Mouse (Mus musculus) MN1 (cell line): ENCODE measurements at regions not wholly inside any gene's neighbourhood (a gene's known extent, or its start where the extent isn't known, plus 50 kb on each side); places are given as distances from the start of the nearest gene placed in this dataset.

Source experiments
- DNase-seq: peaks from one replicate; pipeline ENCODE4 v3.0.0-alpha.2; 2016; ENCODE audit warnings: low spot score

- no peak for DNase-seq
Observed at GRCm38 (mm10) chr3:144078198-144078935, 126.7 kb downstream of the Lmo4 start.

- DNase-seq, result no peak
Observed at GRCm38 (mm10) chr3:144069979-144070540, 135.0 kb downstream of the Lmo4 start.

- no peak for DNase-seq
Observed at GRCm38 (mm10) chr3:144067016-144067415, 138.0 kb downstream of the Lmo4 start.

- DNase-seq, result no peak
Observed at GRCm38 (mm10) chr3:144058106-144058505, 146.9 kb downstream of the Lmo4 start.

- DNase-seq, result no peak
Observed at GRCm38 (mm10) chr3:144050341-144050740, 154.7 kb downstream of the Lmo4 start.

GRCm38 (mm10) chr3:144049270-144049669 lies 155.8 kb downstream of the Lmo4 start:
- no peak for DNase-seq

- DNase-seq, result no peak
Observed at GRCm38 (mm10) chr3:144044366-144044765, 160.7 kb downstream of the Lmo4 start.

GRCm38 (mm10) chr3:144041788-144042187 lies 163.2 kb downstream of the Lmo4 start:
- DNase-seq, result no peak

- DNase-seq, result no peak
Observed at GRCm38 (mm10) chr3:144039498-144039897, 165.5 kb downstream of the Lmo4 start.

- DNase-seq, result no peak
Observed at GRCm38 (mm10) chr3:144029611-144030010, 175.4 kb downstream of the Lmo4 start.

- DNase-seq, result no peak
Observed at GRCm38 (mm10) chr3:144029121-144029520, 175.9 kb downstream of the Lmo4 start.

- no peak for DNase-seq
Observed at GRCm38 (mm10) chr3:144027134-144027980, 177.7 kb downstream of the Lmo4 start.

GRCm38 (mm10) chr3:144025451-144026125 lies 179.4 kb downstream of the Lmo4 start:
- no peak for DNase-seq

- no peak for DNase-seq
Observed at GRCm38 (mm10) chr3:144024216-144024615, 180.8 kb downstream of the Lmo4 start.

- no peak for DNase-seq
Observed at GRCm38 (mm10) chr3:144023058-144023457, 182.0 kb downstream of the Lmo4 start.

- no peak for DNase-seq
Observed at GRCm38 (mm10) chr3:144021969-144022368, 183.1 kb downstream of the Lmo4 start.

- DNase-seq, result no peak
Observed at GRCm38 (mm10) chr3:144020189-144020940, 184.7 kb downstream of the Lmo4 start.

GRCm38 (mm10) chr3:144019293-144019692 lies 185.7 kb downstream of the Lmo4 start:
- DNase-seq, result no peak

GRCm38 (mm10) chr3:144018559-144018958 lies 186.5 kb downstream of the Lmo4 start:
- no peak for DNase-seq

- DNase-seq, result no peak
Observed at GRCm38 (mm10) chr3:144015236-144015635, 189.8 kb downstream of the Lmo4 start.

GRCm38 (mm10) chr3:144013481-144014125 lies 191.4 kb downstream of the Lmo4 start:
- DNase-seq, result no peak
